Mouse (Mus musculus): ENCODE measurements around the gene Lypd3.

GRCm38 (mm10) chr7:24605561-24605960 is 30.8 kb upstream of the Lypd3 start:
- TF ChIP-seq CTCF (IDR thresholded peaks at IDR 0.05; ENCODE audit: insufficient read depth, low read depth, low read length) (no peak), POLR2A (IDR thresholded peaks at IDR 0.05; ENCODE audit: insufficient read depth, low read depth, low read length) (no peak)

Measured in olfactory bulb, adult 2 months (tissue).